Mouse (Mus musculus): ENCODE measurements around the gene Pigx. TPM values are rescaled to one million over a fixed set of nuclear protein-coding genes. Genes with fewer than 3 reads are reported as not detected.

Pigx gene
- polyA plus RNA-seq, 1 experiment, result 8.5 TPM

GRCm38 (mm10) chr16:32068389-32069300 lies 30.9 kb downstream of the Pigx start:
- Histone ChIP-seq H3K27ac (ENCODE audit: control insufficient read depth, insufficient read depth, low read depth, low read length) (no peak overlapping the region), H3K36me3 (ENCODE audit: control insufficient read depth, insufficient read depth, low read length) (no peaks in the 10 kb centered on the region), H3K4me3 (ENCODE audit: control insufficient read depth, low read depth, low read length) (no peak overlapping the region), H3K27me3 (ENCODE audit: control insufficient read depth, insufficient read depth, low read length) (no peaks in the 10 kb centered on the region), H3K4me1 (ENCODE audit: control insufficient read depth, insufficient read depth, low read length) (peaks cover 7% of the 10 kb centered on the region; the same call in 1 of the 2 replicates)
- TF ChIP-seq POLR2A (IDR thresholded peaks at IDR 0.05; ENCODE audit: control insufficient read depth, low read depth, low read length) (no peak), CTCF (IDR thresholded peaks at IDR 0.05; ENCODE audit: control insufficient read depth, insufficient read depth, insufficient replicate concordance, low read depth, low read length) (no peak)

- TF ChIP-seq CTCF (IDR thresholded peaks at IDR 0.05; ENCODE audit: control insufficient read depth, insufficient read depth, insufficient replicate concordance, low read depth, low read length), result no peak
- TF ChIP-seq POLR2A (IDR thresholded peaks at IDR 0.05; ENCODE audit: control insufficient read depth, low read depth, low read length), result no peak
- Histone ChIP-seq H3K27me3 (ENCODE audit: control insufficient read depth, insufficient read depth, low read length) (no peaks in the 10 kb centered on the region), H3K4me3 (ENCODE audit: control insufficient read depth, low read depth, low read length) (no peak overlapping the region), H3K27ac (ENCODE audit: control insufficient read depth, insufficient read depth, low read depth, low read length) (no peak overlapping the region), H3K4me1 (ENCODE audit: control insufficient read depth, insufficient read depth, low read length) (peaks cover 7% of the 10 kb centered on the region; the same call in 1 of the 2 replicates), H3K36me3 (ENCODE audit: control insufficient read depth, insufficient read depth, low read length) (no peaks in the 10 kb centered on the region)
Measured at GRCm38 (mm10) chr16:32066899-32067298, 32.6 kb downstream of the Pigx start.

GRCm38 (mm10) chr16:32063900-32064299 lies 35.6 kb downstream of the Pigx start:
- H3K4me1 ChIP-seq (ENCODE audit: control insufficient read depth, insufficient read depth, low read length), result peaks cover 9% of the 10 kb centered on the region
- no peaks in the 10 kb centered on the region for H3K36me3 ChIP-seq (ENCODE audit: control insufficient read depth, insufficient read depth, low read length)
- no peak overlapping the region for H3K4me3 ChIP-seq (ENCODE audit: control insufficient read depth, low read depth, low read length)
- no peak overlapping the region for H3K27ac ChIP-seq (ENCODE audit: control insufficient read depth, insufficient read depth, low read depth, low read length)
- TF ChIP-seq CTCF (IDR thresholded peaks at IDR 0.05; ENCODE audit: control insufficient read depth, insufficient read depth, insufficient replicate concordance, low read depth, low read length) (no peak), POLR2A (IDR thresholded peaks at IDR 0.05; ENCODE audit: control insufficient read depth, low read depth, low read length) (no peak)
- no peaks in the 10 kb centered on the region for H3K27me3 ChIP-seq (ENCODE audit: control insufficient read depth, insufficient read depth, low read length)

GRCm38 (mm10) chr16:32062226-32062625 lies 37.3 kb downstream of the Pigx start:
- no peaks in the 10 kb centered on the region for H3K27me3 ChIP-seq (ENCODE audit: control insufficient read depth, insufficient read depth, low read length)
- TF ChIP-seq CTCF (IDR thresholded peaks at IDR 0.05; ENCODE audit: control insufficient read depth, insufficient read depth, insufficient replicate concordance, low read depth, low read length), result no peak
- no peak for TF ChIP-seq POLR2A (IDR thresholded peaks at IDR 0.05; ENCODE audit: control insufficient read depth, low read depth, low read length)
- H3K27ac ChIP-seq (ENCODE audit: control insufficient read depth, insufficient read depth, low read depth, low read length), result no peak overlapping the region
- H3K4me3 ChIP-seq (ENCODE audit: control insufficient read depth, low read depth, low read length), result no peak overlapping the region
- no peaks in the 10 kb centered on the region for H3K36me3 ChIP-seq (ENCODE audit: control insufficient read depth, insufficient read depth, low read length)
- H3K4me1 ChIP-seq (ENCODE audit: control insufficient read depth, insufficient read depth, low read length), result peaks cover 9% of the 10 kb centered on the region

GRCm38 (mm10) chr16:32059840-32060523 lies 39.6 kb downstream of the Pigx start:
- H3K27ac ChIP-seq (ENCODE audit: control insufficient read depth, insufficient read depth, low read depth, low read length), result peak overlapping the region; percentile 53; the same call in 1 of the 2 replicates
- H3K27me3 ChIP-seq (ENCODE audit: control insufficient read depth, insufficient read depth, low read length), result no peaks in the 10 kb centered on the region
- H3K4me3 ChIP-seq (ENCODE audit: control insufficient read depth, low read depth, low read length), result no peak overlapping the region
- H3K36me3 ChIP-seq (ENCODE audit: control insufficient read depth, insufficient read depth, low read length), result no peaks in the 10 kb centered on the region
- H3K4me1 ChIP-seq (ENCODE audit: control insufficient read depth, insufficient read depth, low read length), result peaks cover 5% of the 10 kb centered on the region; the same call in 1 of the 2 replicates
- no peak for TF ChIP-seq CTCF (IDR thresholded peaks at IDR 0.05; ENCODE audit: control insufficient read depth, insufficient read depth, insufficient replicate concordance, low read depth, low read length)
- no peak for TF ChIP-seq POLR2A (IDR thresholded peaks at IDR 0.05; ENCODE audit: control insufficient read depth, low read depth, low read length)

GRCm38 (mm10) chr16:32058817-32059216 lies 40.7 kb downstream of the Pigx start:
- no peaks in the 10 kb centered on the region for H3K27me3 ChIP-seq (ENCODE audit: control insufficient read depth, insufficient read depth, low read length)
- H3K4me1 ChIP-seq (ENCODE audit: control insufficient read depth, insufficient read depth, low read length), result peaks cover 4% of the 10 kb centered on the region; the same call in 1 of the 2 replicates
- TF ChIP-seq CTCF (IDR thresholded peaks at IDR 0.05; ENCODE audit: control insufficient read depth, insufficient read depth, insufficient replicate concordance, low read depth, low read length) (no peak), POLR2A (IDR thresholded peaks at IDR 0.05; ENCODE audit: control insufficient read depth, low read depth, low read length) (no peak)
- no peak overlapping the region for H3K4me3 ChIP-seq (ENCODE audit: control insufficient read depth, low read depth, low read length)
- no peak overlapping the region for H3K27ac ChIP-seq (ENCODE audit: control insufficient read depth, insufficient read depth, low read depth, low read length)
- H3K36me3 ChIP-seq (ENCODE audit: control insufficient read depth, insufficient read depth, low read length), result no peaks in the 10 kb centered on the region

- Histone ChIP-seq H3K4me3 (ENCODE audit: control insufficient read depth, low read depth, low read length) (no peak overlapping the region), H3K4me1 (ENCODE audit: control insufficient read depth, insufficient read depth, low read length) (no peaks in the 10 kb centered on the region), H3K27ac (ENCODE audit: control insufficient read depth, insufficient read depth, low read depth, low read length) (no peak overlapping the region), H3K27me3 (ENCODE audit: control insufficient read depth, insufficient read depth, low read length) (no peaks in the 10 kb centered on the region), H3K36me3 (ENCODE audit: control insufficient read depth, insufficient read depth, low read length) (peaks cover 6% of the 10 kb centered on the region)
- TF ChIP-seq CTCF (IDR thresholded peaks at IDR 0.05; ENCODE audit: control insufficient read depth, insufficient read depth, insufficient replicate concordance, low read depth, low read length) (no peak), POLR2A (IDR thresholded peaks at IDR 0.05; ENCODE audit: control insufficient read depth, low read depth, low read length) (no peak)
Measured at GRCm38 (mm10) chr16:32042367-32042766, 57.2 kb downstream of the Pigx start.

Other genes with a start within 250 kb of the Pigx start
- gene Meltf, start 220.9 kb downstream of the Pigx start, polyA plus RNA-seq (2012; rRNA removed), result 7.5 and 8.3 TPM in 2 replicates
- gene Pigz, start 165.9 kb downstream of the Pigx start, polyA plus RNA-seq (2012; rRNA removed), result 0.12 and 0.24 TPM in 2 replicates
- gene 0610012G03Rik, start 151.2 kb downstream of the Pigx start, polyA plus RNA-seq (2012; rRNA removed), result 43.6 and 53.7 TPM in 2 replicates
- gene Ncbp2, start 151.2 kb downstream of the Pigx start, polyA plus RNA-seq (2012; rRNA removed), result 25.8 and 32.6 TPM in 2 replicates
- gene Senp5, start 96.5 kb downstream of the Pigx start, polyA plus RNA-seq (2012; rRNA removed), result 3.2 and 4.3 TPM in 2 replicates
- 6.9 and 7.3 TPM in 2 replicates for gene Pak2, start 20.4 kb downstream of the Pigx start, polyA plus RNA-seq (2012; rRNA removed)
- gene Cep19, start 60 bp upstream of the Pigx start, polyA plus RNA-seq (2012; rRNA removed), result 33.5 and 33.9 TPM in 2 replicates
- 4.1 and 4.5 TPM in 2 replicates for gene Nrros, start 65.9 kb upstream of the Pigx start, polyA plus RNA-seq (2012; rRNA removed)
- gene Bex6, start 80.1 kb upstream of the Pigx start, polyA plus RNA-seq (2012; rRNA removed), result 1.6 and 1.9 TPM in 2 replicates
- gene Fbxo45, start 147.4 kb upstream of the Pigx start, polyA plus RNA-seq (2012; rRNA removed), result 3.7 and 4.8 TPM in 2 replicates
- 35.2 and 39.4 TPM in 2 replicates for gene Wdr53, start 147.5 kb upstream of the Pigx start, polyA plus RNA-seq (2012; rRNA removed)
- 0.14 and 0.21 TPM in 2 replicates for gene Smco1, start 171.7 kb upstream of the Pigx start, polyA plus RNA-seq (2012; rRNA removed)
- 16.9 and 17.9 TPM in 2 replicates for gene Rnf168, start 177.7 kb upstream of the Pigx start, polyA plus RNA-seq (2012; rRNA removed)
- 13.4 and 16.6 TPM in 2 replicates for gene Ubxn7, start 232.5 kb upstream of the Pigx start, polyA plus RNA-seq (2012; rRNA removed)